8 mouse cellular contexts compared by ENCODE assay signal in the genomic region with DNA sequence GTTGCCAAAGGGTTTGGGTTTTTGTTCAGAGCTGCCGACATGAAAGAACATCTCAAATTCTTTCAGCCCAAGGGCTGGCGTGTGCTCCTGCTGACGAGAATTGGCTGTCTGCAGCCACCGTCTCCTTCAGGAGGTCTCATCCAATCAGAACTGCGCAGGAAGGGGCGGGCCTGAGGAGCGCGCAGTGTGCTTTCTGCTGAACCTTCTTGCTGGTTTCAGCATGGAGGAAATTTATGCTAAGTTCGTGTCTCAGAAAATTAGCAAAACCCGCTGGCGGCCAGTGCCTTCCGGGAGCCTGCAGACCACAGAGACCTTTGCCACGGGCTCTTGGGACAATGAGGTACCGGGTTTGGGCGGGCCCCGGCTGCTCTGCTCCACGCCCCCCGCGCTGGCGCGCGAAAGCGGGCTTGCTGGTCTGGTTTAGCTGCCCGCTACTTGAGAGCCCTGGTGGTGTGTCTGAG. TPM values are rescaled to one million over a fixed set of nuclear protein-coding genes. Genes with fewer than 3 reads are reported as not detected.
A peak's percentile ranks its signal among the peaks of the same experiment; 100 is the strongest.
DNase-seq lines count a peak whose midpoint lies in the region; ATAC-seq lines count a peak whose summit lies in the region.

A gene (plus strand): TSS at position 162 of the 461 bp plus-strand sequence.

- H3K27ac ChIP-seq in hindbrain, embryonic 13.5 days: peak within 1 kb of the TSS; percentile 62

- H3K4me1 ChIP-seq in hindbrain, embryonic 13.5 days (replicated peaks): peaks cover 19% of the 10 kb centered on the region

- peak within 1 kb of the TSS; percentile 81 for H3K4me2 ChIP-seq in hindbrain, embryonic 13.5 days

- no peaks in the 10 kb centered on the region for H3K9me3 ChIP-seq in hindbrain, embryonic 13.5 days

- H3K27me3 ChIP-seq in hindbrain, embryonic 13.5 days: no peaks in the 10 kb centered on the region

- DNase-seq in NIH3T3 (ENCODE audit: low read depth): peak; percentile 96
- DNase-seq in cerebellum, postnatal 10 days: peak; percentile 94 to 95
- peak; percentile 83 to 89 for DNase-seq in frontal cortex, postnatal 10 days (ENCODE audit: low spot score in 2 of 2)
- DNase-seq in layer of hippocampus, postnatal 36 days: peak; percentile 84 to 88
- peak; percentile 94 for DNase-seq in lung, postnatal 36 days
- peak; percentile 97 for DNase-seq in retina, postnatal 1 day
- DNase-seq in urinary bladder, adult 18-20 months (ENCODE audit: low spot score in 2 of 2): peak; percentile 81 to 82

- peak within 1 kb of the TSS; percentile 76 for H3K4me3 ChIP-seq in hindbrain, embryonic 13.5 days

- WGBS in hindbrain, embryonic 13.5 days: under 1% methylated on average over 24 of the region's 24 CpGs

- peaks cover 12% of the 10 kb centered on the region for H3K36me3 ChIP-seq in hindbrain, embryonic 13.5 days

- ATAC-seq in hindbrain, embryonic 13.5 days (ENCODE audit: low FRiP score): peak; percentile 81

- H3K9ac ChIP-seq in hindbrain, embryonic 13.5 days: peak within 1 kb of the TSS; percentile 81

RNA-seq across cellular contexts. Expression of the gene that starts here (rescaled TPM):
- polyA plus RNA-seq in hindbrain, embryonic 13.5 days (2015; fragmentation: Nextera tagmentation; extraction: Ambion mirVana): 35.8 and 38.2 TPM in 2 replicates
- total RNA-seq in layer of hippocampus, postnatal 36 days (2021): 1 to 10 TPM; 5.3 to 5.4 TPM

Comparison
In these comparisons a context has a peak if more than half of its experiments do, and no peak if none do; other contexts are left out.
1. Peak in every context shown above with its lines: DNase-seq, ATAC-seq, H3K4me3 ChIP-seq and H3K27ac ChIP-seq.